Mouse (Mus musculus): ENCODE measurements around the gene Gm10128. TPM values are rescaled to one million over a fixed set of nuclear protein-coding genes. Genes with fewer than 3 reads are reported as not detected.
"Not testable (repeated sequence)": the region's sequence is repeated elsewhere in the genome, so short reads cannot be mapped to it uniquely, and the experiment has no call there.

The Gm10128 gene
- total RNA-seq (2021), result not detected

DNA sequence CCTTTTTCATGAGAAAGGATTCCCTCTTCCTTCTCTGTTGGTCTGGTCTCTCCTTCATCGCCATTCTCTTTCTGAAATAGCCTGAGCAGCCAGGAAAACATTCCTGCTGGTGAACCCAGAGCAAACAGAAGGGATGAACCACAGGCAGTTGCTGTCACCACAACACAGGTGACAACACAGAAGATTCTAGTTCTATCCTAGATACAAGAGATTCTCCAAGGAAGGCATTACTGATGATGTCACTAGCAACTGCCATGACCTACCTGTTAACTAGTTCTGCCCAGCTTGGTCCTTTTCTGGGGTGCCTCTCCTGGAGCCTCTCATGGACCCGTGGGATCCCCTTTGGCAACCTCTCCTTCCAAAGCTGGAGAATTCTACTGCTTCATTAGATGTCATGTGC, at the start of gene Gm10128:
TSS of gene Gm10128 (minus strand) at position 101 of the 400 bp plus-strand sequence.
- DNase-seq; intact Hi-C loops (cut with DNase I): not testable (repeated sequence)

DNA sequence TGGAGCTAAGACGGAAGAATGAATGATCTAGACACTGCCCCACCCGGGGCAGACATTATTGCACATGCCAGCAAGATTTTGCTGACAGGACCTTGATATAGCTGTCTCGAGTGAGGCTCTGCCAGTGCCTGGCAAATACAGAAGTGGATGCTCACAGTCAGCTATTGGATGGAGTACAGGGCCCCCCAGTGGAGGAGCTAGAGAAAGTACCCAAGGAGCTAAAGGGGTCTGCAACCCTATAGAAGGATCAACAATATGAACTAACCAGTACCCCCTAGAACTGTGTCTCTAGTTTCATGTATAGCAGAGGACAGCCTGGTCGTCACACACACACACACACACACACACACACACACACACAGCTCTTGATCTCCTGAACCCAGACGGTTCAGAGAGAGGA, 37.4 kb upstream of the Gm10128 start:
- peak in 1 of 2 experiments; percentile 9 for DNase-seq
- intact Hi-C loops (cut with DNase I), result not testable (repeated sequence)

DNA sequence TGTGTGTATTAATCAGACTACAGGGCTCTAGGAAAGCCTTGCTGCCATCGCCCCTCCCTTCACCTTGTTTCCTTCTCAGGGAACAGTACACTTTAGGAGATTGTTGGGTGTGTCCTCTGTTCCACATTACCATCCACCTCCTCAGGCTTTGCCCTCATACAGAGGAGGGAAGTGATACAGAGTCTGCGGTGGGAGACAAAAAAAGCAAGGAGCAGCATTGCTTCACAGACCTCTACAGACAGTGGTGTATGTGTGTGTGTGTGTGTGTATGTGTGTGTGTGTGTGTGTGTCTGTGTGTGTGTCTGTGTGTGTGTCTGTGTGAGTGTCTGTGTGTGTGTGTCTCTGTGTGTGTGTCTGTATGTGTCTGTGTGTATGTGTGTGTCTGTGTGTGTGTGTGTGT, 18.7 kb upstream of the Gm10128 start:
- intact Hi-C loops (cut with DNase I), result not testable (repeated sequence)
- peak in 1 of 2 experiments; percentile 4 for DNase-seq

DNA sequence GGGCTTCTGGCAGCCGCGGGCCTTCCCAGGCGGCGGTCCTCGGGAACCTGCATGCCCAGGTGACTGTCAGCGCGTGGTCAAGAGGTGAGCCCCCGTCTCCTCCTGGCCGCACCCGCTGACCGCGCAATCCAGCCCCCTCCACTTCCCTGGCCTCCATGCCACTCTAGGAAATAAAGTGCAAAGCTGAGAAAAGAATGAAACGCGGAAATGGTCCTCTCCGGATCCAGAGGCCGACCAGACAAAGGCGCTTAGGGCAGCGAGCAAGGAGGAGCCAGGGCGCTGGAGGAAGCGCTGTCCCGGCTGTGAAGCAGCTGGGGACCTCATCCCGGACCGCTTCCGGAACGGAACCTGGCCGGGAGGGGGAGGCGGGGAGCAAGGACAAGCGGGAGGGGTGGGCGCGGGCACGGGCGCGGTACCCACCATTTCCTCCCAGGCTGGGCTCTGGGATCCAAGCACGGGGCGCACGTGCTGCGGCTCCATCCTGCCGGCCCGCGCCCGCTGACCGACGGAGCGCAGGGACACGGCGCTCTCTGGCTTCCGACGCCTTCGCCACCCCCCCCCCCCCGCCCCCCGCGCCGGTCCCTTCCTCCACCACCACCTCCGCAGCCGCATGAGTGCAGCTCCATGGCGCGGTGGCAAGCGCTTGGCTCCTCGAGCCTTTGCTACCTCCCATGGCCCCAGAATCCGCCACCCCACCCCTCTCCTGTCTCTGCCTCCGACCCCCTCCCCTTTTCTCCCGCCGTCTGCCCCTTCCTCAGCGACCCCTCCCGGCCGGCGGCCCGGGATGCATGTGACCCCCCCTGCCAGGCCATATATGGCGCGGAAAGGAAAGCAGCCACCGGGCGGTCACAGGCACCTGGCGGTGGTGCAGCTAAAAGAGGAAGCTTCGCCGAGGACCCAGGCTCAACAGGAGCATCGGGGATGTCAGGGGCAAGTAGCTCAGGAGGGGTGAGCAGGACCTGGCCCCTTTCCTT, 14.6 kb upstream of the Gm10128 start:
- peak; percentile 5 to 9 for DNase-seq
- intact Hi-C loops (cut with DNase I), result not testable (repeated sequence)

DNA sequence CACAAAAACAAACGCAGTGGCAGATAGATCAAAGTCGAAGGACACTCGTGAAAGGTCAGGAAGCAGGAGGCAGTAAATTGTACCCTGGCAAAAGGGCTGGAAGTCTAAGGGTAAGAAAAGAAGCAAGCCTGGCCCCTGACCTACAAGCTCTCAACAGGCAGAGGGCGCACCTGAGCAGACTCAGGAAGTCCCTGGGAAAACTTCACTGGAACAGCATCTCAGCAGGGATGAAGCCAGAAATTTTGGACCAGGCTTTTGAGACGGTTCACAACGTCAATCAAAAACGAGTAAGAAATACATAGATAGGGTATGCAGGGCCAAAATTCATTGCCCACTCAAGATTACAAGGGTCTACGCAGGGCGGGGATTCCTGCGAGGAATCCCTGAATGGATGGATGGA, 13.7 kb upstream of the Gm10128 start:
- intact Hi-C loops (cut with DNase I); DNase-seq: not testable (repeated sequence)

DNA sequence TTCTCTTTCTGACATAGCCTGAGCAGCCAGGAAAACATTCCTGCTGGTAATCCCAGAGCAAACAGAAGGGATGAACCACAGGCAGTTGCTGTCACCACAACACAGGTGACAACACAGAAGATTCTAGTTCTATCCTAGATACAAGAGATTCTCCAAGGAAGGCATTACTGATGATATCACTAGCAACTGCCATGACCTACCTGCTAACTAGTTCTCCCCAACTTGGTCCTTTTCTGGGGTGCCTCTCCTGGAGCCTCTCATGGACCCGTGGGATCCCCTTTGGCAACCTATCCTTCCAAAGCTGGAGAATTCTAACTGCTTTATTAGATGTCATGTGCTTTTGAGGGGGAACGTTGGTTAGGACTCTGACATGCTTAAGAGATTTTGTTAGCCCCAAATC, 48.3 kb downstream of the Gm10128 start, which contains the start of gene Gm10338:
TSS of gene Gm10338 (minus strand) at position 101 of the 400 bp plus-strand sequence.
- DNase-seq; intact Hi-C loops (cut with DNase I): not testable (repeated sequence)

Other genes starting within 250 kb of the Gm10128 start
- gene Gm3755, start 193.1 kb downstream of the Gm10128 start, total RNA-seq (2021), result not detected
- gene Gm3752, start 160.2 kb downstream of the Gm10128 start, total RNA-seq (2021), result under 1 TPM; 0.20 to 0.29 TPM
- 1 to 10 TPM; 4.0 to 5.0 TPM for gene Gm3558, start 75.4 kb downstream of the Gm10128 start, total RNA-seq (2021)
- gene Gm10338, start 48.4 kb downstream of the Gm10128 start, total RNA-seq (2021), result not detected
- not detected for gene Gm26661, start 147.6 kb upstream of the Gm10128 start, total RNA-seq (2021)
- 10 to 100 TPM; 40.5 to 43.6 TPM for gene Flnb, start 174.0 kb upstream of the Gm10128 start, total RNA-seq (2021)

All from heart, postnatal 10 days (tissue).